Mouse (Mus musculus) MEL (cell line): ENCODE measurements at regions not wholly inside any gene's neighbourhood (a gene's known extent, or its start where the extent isn't known, plus 50 kb on each side); places are given as distances from the start of the nearest gene placed in this dataset.

ENCODE experiments used
- DNase-seq: peaks from one replicate; pipeline ENCODE4 v3.0.0; 2011; ENCODE audit warnings: low read depth, low spot score
- H3K27ac ChIP-seq: 2 replicates; pipeline ENCODE4 v1.5.1; 2012; ENCODE audit warnings: low read depth, mild to moderate bottlenecking, control low read depth, low read length, moderate library complexity; ENCODE audit not compliant: control insufficient read depth
- H3K27me3 ChIP-seq, 2 experiments: fragments of 150-350 bp in 1 of 2; sonication (generic) in 1 of 2; 2 replicates each; pipeline ENCODE4 v1.6.1; 2012; ENCODE audit warnings: low read length in 2 of 2, mild to moderate bottlenecking in 2 of 2, improper control_type of control experiment in 1 of 2, moderate library complexity in 1 of 2; ENCODE audit not compliant: insufficient read depth in 2 of 2, control insufficient read depth in 1 of 2
- H3K36me3 ChIP-seq, 2 experiments: 2 replicates each; pipeline ENCODE4 v1.6.1; 2012 to 2014; ENCODE audit warnings: low read length in 2 of 2, improper control_type of control experiment in 1 of 2, inconsistent platforms in 1 of 2, mild to moderate bottlenecking in 1 of 2; ENCODE audit not compliant: insufficient read depth in 2 of 2, control insufficient read depth in 1 of 2
- H3K4me1 ChIP-seq, 2 experiments: fragments of 150-350 bp in 1 of 2; sonication (generic) in 1 of 2; 2 replicates each; pipeline ENCODE4 v1.6.1; 2012; ENCODE audit warnings: low read length in 2 of 2, improper control_type of control experiment in 1 of 2, mild to moderate bottlenecking in 1 of 2; ENCODE audit not compliant: insufficient read depth in 2 of 2, control insufficient read depth in 1 of 2
- H3K4me3 ChIP-seq, 2 experiments: fragments of 150-350 bp in 1 of 2; sonication (generic) in 1 of 2; 2 replicates each; pipeline ENCODE4 v1.5.1; 2012; ENCODE audit warnings: low read depth in 2 of 2, low read length in 2 of 2, mild to moderate bottlenecking in 2 of 2, moderate library complexity in 2 of 2, control low read depth in 1 of 2, improper control_type of control experiment in 1 of 2; ENCODE audit not compliant: control insufficient read depth in 1 of 2, insufficient read depth in 1 of 2
- H3K79me2 ChIP-seq: 2 replicates; pipeline ENCODE4 v1.6.1; 2012; ENCODE audit warnings: mild to moderate bottlenecking, low read length, moderate library complexity; ENCODE audit not compliant: control insufficient read depth, poor library complexity, insufficient read depth
- H3K9ac ChIP-seq: 2 replicates; pipeline ENCODE4 v1.6.1; 2012; ENCODE audit warnings: low read depth, mild to moderate bottlenecking, control low read depth, low read length, moderate library complexity; ENCODE audit not compliant: control insufficient read depth, poor library complexity, severe bottlenecking
- H3K9me3 ChIP-seq: fragments of 150-350 bp; sonication (generic); replicated peaks from 2 replicates; pipeline ENCODE4 v1.6.1; 2012; ENCODE audit warnings: mild to moderate bottlenecking, low read length, improper control_type of control experiment, moderate library complexity; ENCODE audit not compliant: insufficient read depth
- BHLHE40 ChIP-seq: IDR thresholded peaks from 2 replicates; pipeline ENCODE4 v1.6.1; 2012; ENCODE audit warnings: low read depth, mild to moderate bottlenecking, inconsistent platforms, low read length, improper control_type of control experiment, borderline replicate concordance
- CHD2 ChIP-seq: IDR thresholded peaks from 2 replicates; pipeline ENCODE4 v1.6.1; 2011; ENCODE audit warnings: low read length, improper control_type of control experiment
- CTCF ChIP-seq, 3 experiments: IDR thresholded peaks in 2 of 3; conservative IDR thresholded peaks in 1 of 3; 2 replicates each; pipeline ENCODE4 v1.5.1; 2011 to 2012; ENCODE audit warnings: low read length in 3 of 3, low read depth in 2 of 3, mild to moderate bottlenecking in 2 of 3, improper control_type of control experiment in 1 of 3, inconsistent platforms in 1 of 3, mixed read lengths in 1 of 3, moderate library complexity in 1 of 3; ENCODE audit not compliant: control insufficient read depth in 1 of 3, insufficient read depth in 1 of 3, poor library complexity in 1 of 3, severe bottlenecking in 1 of 3
- ELF1 ChIP-seq: IDR thresholded peaks from 2 replicates; pipeline ENCODE4 v1.6.1; 2014; ENCODE audit warnings: low read depth, mild to moderate bottlenecking, inconsistent platforms, low read length, improper control_type of control experiment, moderate library complexity
- EP300 ChIP-seq, 2 experiments: IDR thresholded peaks; 2 replicates each; pipeline ENCODE4 v1.6.1; 2011; ENCODE audit warnings: improper control_type of control experiment in 2 of 2, low read length in 2 of 2, low read depth in 1 of 2, mild to moderate bottlenecking in 1 of 2
- GABPA ChIP-seq: IDR thresholded peaks from 2 replicates; pipeline ENCODE4 v1.6.1; 2012; ENCODE audit warnings: low read depth, mild to moderate bottlenecking, inconsistent platforms, low read length, improper control_type of control experiment, moderate library complexity
- HCFC1 ChIP-seq: IDR thresholded peaks from 2 replicates; pipeline ENCODE4 v1.6.1; 2012; ENCODE audit warnings: low read depth, mild to moderate bottlenecking, inconsistent platforms, low read length, improper control_type of control experiment, moderate library complexity
- KAT2A ChIP-seq: conservative IDR thresholded peaks from 2 replicates; pipeline ENCODE4 v1.6.1; 2012; ENCODE audit warnings: low read depth, low read length, improper control_type of control experiment, inconsistent platforms
- MAX ChIP-seq: IDR thresholded peaks from 2 replicates; pipeline ENCODE4 v1.6.1; 2011; ENCODE audit warnings: low read length, improper control_type of control experiment
- MXI1 ChIP-seq: IDR thresholded peaks from 2 replicates; pipeline ENCODE4 v1.6.1; 2011; ENCODE audit warnings: mild to moderate bottlenecking, low read depth, low read length, improper control_type of control experiment
- NRF1 ChIP-seq: IDR thresholded peaks from 2 replicates; pipeline ENCODE4 v1.6.1; 2014; ENCODE audit warnings: low read depth, mild to moderate bottlenecking, inconsistent platforms, low read length, improper control_type of control experiment, moderate library complexity; ENCODE audit not compliant: poor library complexity, insufficient read depth, severe bottlenecking
- POLR2AphosphoS2 ChIP-seq: IDR thresholded peaks from 2 replicates; pipeline ENCODE4 v1.6.1; 2011; ENCODE audit warnings: low read length, improper control_type of control experiment
- POLR2AphosphoS5 ChIP-seq: IDR thresholded peaks from 2 replicates; pipeline ENCODE4 v1.6.1; 2012; ENCODE audit warnings: low read depth, borderline replicate concordance, mild to moderate bottlenecking, inconsistent platforms, low read length, moderate library complexity, mixed read lengths
- RAD21 ChIP-seq: IDR thresholded peaks from 2 replicates; pipeline ENCODE4 v1.6.1; 2011; ENCODE audit warnings: mild to moderate bottlenecking, low read depth, low read length, improper control_type of control experiment
- SIN3A ChIP-seq: IDR thresholded peaks from 2 replicates; pipeline ENCODE4 v1.6.1; 2012; ENCODE audit warnings: low read length, improper control_type of control experiment, inconsistent platforms
- SMC3 ChIP-seq: IDR thresholded peaks from 2 replicates; pipeline ENCODE4 v1.6.1; 2011; ENCODE audit warnings: low read depth, low read length, improper control_type of control experiment
- TAL1 ChIP-seq: IDR thresholded peaks from 2 replicates; pipeline ENCODE4 v1.6.1; 2012; ENCODE audit warnings: mild to moderate bottlenecking, inconsistent platforms, low read length, moderate library complexity, mixed read lengths
- TBP ChIP-seq: IDR thresholded peaks from 2 replicates; pipeline ENCODE4 v1.8.0; 2011; ENCODE audit warnings: low read depth, low read length, improper control_type of control experiment
- TCF12 ChIP-seq: IDR thresholded peaks from 2 replicates; pipeline ENCODE4 v1.6.1; 2014; ENCODE audit warnings: low read depth, mild to moderate bottlenecking, inconsistent platforms, low read length, improper control_type of control experiment, moderate library complexity
- UBTF ChIP-seq: IDR thresholded peaks from 2 replicates; pipeline ENCODE4 v1.6.1; 2012; ENCODE audit warnings: low read depth, mild to moderate bottlenecking, inconsistent platforms, low read length, improper control_type of control experiment, moderate library complexity, borderline replicate concordance; ENCODE audit not compliant: insufficient read depth
- USF1 ChIP-seq: IDR thresholded peaks from 2 replicates; pipeline ENCODE4 v1.6.1; 2014; ENCODE audit warnings: low read depth, mild to moderate bottlenecking, inconsistent platforms, low read length, improper control_type of control experiment, moderate library complexity
- ZKSCAN1 ChIP-seq: IDR thresholded peaks from 2 replicates; pipeline ENCODE4 v1.6.1; 2012; ENCODE audit warnings: low read depth, mild to moderate bottlenecking, inconsistent platforms, low read length, improper control_type of control experiment, moderate library complexity
- ZMIZ1 ChIP-seq: IDR thresholded peaks from 2 replicates; pipeline ENCODE4 v1.6.1; 2012; ENCODE audit warnings: low read depth, mild to moderate bottlenecking, inconsistent platforms, low read length, improper control_type of control experiment, moderate library complexity

GRCm38 (mm10) chr11:37768121-37768520, 532.4 kb upstream of the Tenm2 start:
- H3K27me3 ChIP-seq: no peaks in the 10 kb centered on the region
- no peaks in the 10 kb centered on the region for H3K4me1 ChIP-seq
- H3K79me2 ChIP-seq: no peaks in the 10 kb centered on the region
- no peak for DNase-seq
- TF ChIP-seq SIN3A (no peak), BHLHE40 (no peak), EP300 (IDR thresholded peaks at IDR 0.05; ENCODE audit: low read depth in 1 of 2, low read length in 2 of 2) (no peak), ELF1 (no peak), TBP (no peak), TAL1 (no peak), MXI1 (no peak)
- no peak overlapping the region for H3K9ac ChIP-seq
- H3K36me3 ChIP-seq: no peaks in the 10 kb centered on the region
- H3K4me3 ChIP-seq: no peak overlapping the region
- no peaks in the 10 kb centered on the region for H3K9me3 ChIP-seq
- no peak overlapping the region for H3K27ac ChIP-seq

GRCm38 (mm10) chr11:37735992-37736391, 500.2 kb upstream of the Tenm2 start:
- no peak for DNase-seq
- no peaks in the 10 kb centered on the region for H3K79me2 ChIP-seq
- H3K4me3 ChIP-seq: no peak overlapping the region
- H3K4me1 ChIP-seq: no peaks in the 10 kb centered on the region
- H3K9ac ChIP-seq: no peak overlapping the region
- H3K27ac ChIP-seq: no peak overlapping the region
- TF ChIP-seq USF1 (no peak), KAT2A (no peak), MAX (no peak), SMC3 (no peak), ZMIZ1 (no peak)
- no peaks in the 10 kb centered on the region for H3K27me3 ChIP-seq
- no peaks in the 10 kb centered on the region for H3K36me3 ChIP-seq
- H3K9me3 ChIP-seq: no peaks in the 10 kb centered on the region

- no peaks in the 10 kb centered on the region for H3K27me3 ChIP-seq
- DNase-seq: no peak
- no peak overlapping the region for H3K27ac ChIP-seq
- H3K79me2 ChIP-seq: no peaks in the 10 kb centered on the region
- no peak for TF ChIP-seq SIN3A
- no peak for TF ChIP-seq ELF1
- TF ChIP-seq ZMIZ1: no peak
- no peak for TF ChIP-seq GABPA
- TF ChIP-seq MAX: no peak
- no peak for TF ChIP-seq HCFC1
- no peak for TF ChIP-seq CTCF (IDR thresholded peaks at IDR 0.05 in 2 of 3, conservative IDR thresholded peaks at IDR 0.05 in 1 of 3; ENCODE audit: control insufficient read depth in 1 of 3, insufficient read depth in 1 of 3, low read depth in 2 of 3, low read length in 3 of 3, poor library complexity in 1 of 3, severe bottlenecking in 1 of 3)
- TF ChIP-seq ZKSCAN1: no peak
- no peak for TF ChIP-seq BHLHE40
- TF ChIP-seq POLR2AphosphoS5: no peak
- no peak for TF ChIP-seq POLR2AphosphoS2
- TF ChIP-seq UBTF: no peak
- no peak for TF ChIP-seq RAD21
- no peak for TF ChIP-seq TCF12
- no peak for TF ChIP-seq NRF1
- TF ChIP-seq EP300 (IDR thresholded peaks at IDR 0.05; ENCODE audit: low read depth in 1 of 2, low read length in 2 of 2): no peak
- TF ChIP-seq CHD2: no peak
- TF ChIP-seq MXI1: no peak
- no peak for TF ChIP-seq TBP
- H3K36me3 ChIP-seq: no peaks in the 10 kb centered on the region
- no peak overlapping the region for H3K4me3 ChIP-seq
- no peak overlapping the region for H3K9ac ChIP-seq
- H3K9me3 ChIP-seq: no peaks in the 10 kb centered on the region
- no peaks in the 10 kb centered on the region for H3K4me1 ChIP-seq
Measured at GRCm38 (mm10) chr11:37735501-37735900, 499.7 kb upstream of the Tenm2 start.
